Mouse (Mus musculus) central nervous system, embryonic 14 days (tissue): ENCODE results near the gene Gm18596. TPM values are rescaled to one million over a fixed set of nuclear protein-coding genes. Genes with fewer than 3 reads are reported as not detected.

ENCODE experiments used
- polyA plus RNA-seq: library from polyadenylated mRNA; depleted of rRNA; stranded (reverse); fragments of >200 nt; gene quantifications from 2 replicates; pipeline ENCODE4 v1.2.3, GENCODE M21; 2012; rRNA removed

The Gm18596 gene
- not detected in 2 replicates for polyA plus RNA-seq

DNA sequence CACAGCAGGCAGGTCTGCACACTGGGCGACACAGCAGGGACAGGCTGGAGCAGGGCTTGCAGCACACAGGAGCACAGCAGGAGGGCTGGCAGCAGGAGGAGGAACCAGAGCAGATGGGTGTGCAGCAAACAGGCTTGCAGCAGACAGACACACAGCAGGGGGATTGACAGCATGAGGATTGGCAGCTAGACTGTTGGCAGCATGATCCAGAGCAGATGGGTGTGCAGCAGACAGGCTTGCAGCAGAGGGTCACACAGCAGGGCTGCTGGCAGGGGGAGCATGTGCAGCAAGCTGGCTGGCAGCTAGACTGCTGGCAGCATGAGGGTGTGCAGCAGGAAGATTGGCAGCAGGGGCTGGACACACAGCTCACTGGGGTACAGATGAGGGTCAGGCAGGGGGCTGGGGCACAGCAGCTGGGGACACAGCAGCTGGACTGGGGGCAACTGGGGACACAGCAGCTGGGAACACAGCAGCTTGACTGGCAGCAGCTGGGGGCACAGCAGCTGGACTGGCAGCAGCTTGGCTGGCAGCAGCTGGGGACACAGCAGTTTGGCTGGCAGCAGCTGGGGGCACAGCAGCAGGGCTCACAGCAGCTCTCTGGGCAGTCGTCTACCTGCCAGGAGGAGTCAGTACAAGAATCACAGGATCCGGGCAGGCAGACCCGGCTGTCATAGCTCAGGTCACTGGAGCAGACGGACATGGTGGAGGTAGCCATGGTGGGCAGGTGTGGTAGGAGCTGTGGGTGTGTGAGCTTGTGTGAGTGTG, at the start of gene Gm18596:
Gene Gm18596, minus strand, starts transcription at position 715 of the 765 bp plus-strand sequence.

DNA sequence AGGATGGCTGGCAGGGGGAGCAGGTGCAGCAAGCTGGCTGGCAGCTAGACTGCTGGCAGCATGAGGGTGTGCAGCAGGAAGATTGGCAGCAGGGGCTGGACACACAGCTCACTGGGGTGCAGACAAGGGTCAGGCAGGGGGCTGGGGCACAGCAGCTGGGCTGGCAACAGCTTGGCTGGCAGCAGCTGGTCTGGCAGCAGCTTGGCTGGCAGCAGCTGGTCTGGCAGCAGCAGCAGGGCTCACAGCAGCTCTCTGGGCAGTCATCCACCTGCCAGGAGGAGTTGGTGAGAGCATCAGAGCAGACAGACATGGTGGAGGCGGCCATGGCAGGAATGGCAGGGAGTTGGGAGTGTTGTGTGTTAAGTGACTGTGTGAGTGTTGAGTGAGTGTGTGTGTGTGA, 45.4 kb upstream of the Gm18596 start, which contains the start of gene Gm7137:
Gene Gm7137, minus strand, starts transcription at position 325 of the 400 bp plus-strand sequence.

DNA sequence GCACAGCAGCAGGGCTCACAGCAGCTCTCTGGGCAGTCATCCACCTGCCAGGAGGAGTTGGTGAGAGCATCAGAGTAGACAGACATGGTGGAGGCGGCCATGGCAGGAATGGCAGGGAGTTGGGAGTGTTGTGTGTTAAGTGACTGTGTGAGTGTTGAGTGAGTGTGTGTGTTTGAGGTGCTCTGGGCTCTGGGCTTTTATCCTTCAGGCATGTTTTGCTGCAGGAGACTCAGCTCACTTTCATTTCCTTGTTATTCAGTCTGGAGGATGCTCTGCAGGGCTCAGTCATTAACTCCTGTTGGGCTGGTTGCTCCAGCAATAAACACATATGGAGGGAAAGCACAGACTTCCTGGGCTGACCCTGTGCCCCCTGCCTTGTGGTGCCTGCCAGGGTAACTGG, 40.0 kb upstream of the Gm18596 start, which contains the start of gene Gm3250:
Gene Gm3250, minus strand, starts transcription at position 101 of the 400 bp plus-strand sequence.

DNA sequence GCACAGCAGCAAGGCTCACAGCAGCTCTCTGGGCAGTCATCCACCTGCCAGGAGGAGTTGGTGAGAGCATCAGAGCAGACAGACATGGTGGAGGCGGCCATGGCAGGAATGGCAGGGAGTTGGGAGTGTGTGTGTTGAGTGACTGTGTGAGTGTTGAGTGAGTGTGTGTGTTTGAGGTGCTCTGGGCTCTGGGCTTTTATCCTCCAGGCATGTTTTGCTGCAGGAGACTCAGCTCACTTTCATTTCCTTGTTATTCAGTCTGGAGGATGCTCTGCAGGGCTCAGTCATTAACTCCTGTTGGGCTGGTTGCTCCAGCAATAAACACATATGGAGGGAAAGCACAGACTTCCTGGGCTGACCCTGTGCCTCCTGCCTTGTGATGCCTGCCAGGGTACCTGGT, 34.4 kb upstream of the Gm18596 start, which contains the start of gene Gm7138:
Gene Gm7138, minus strand, starts transcription at position 101 of the 400 bp plus-strand sequence.

DNA sequence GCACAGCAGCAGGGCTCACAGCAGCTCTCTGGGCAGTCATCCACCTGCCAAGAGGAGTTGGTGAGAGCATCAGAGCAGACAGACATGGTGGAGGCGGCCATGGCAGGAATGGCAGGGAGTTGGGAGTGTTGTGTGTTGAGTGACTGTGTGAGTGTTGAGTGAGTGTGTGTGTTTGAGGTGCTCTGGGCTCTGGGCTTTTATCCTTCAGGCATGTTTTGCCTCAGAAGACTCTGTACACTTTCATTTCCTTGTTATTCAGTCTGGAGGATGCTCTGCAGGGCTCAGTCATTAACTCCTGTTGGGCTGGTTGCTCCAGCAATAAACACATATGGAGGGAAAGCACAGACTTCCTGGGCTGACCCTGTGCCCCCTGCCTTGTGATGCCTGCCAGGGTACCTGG, 28.8 kb upstream of the Gm18596 start, which contains the start of gene Gm3238:
Gene Gm3238, minus strand, starts transcription at position 101 of the 400 bp plus-strand sequence.

DNA sequence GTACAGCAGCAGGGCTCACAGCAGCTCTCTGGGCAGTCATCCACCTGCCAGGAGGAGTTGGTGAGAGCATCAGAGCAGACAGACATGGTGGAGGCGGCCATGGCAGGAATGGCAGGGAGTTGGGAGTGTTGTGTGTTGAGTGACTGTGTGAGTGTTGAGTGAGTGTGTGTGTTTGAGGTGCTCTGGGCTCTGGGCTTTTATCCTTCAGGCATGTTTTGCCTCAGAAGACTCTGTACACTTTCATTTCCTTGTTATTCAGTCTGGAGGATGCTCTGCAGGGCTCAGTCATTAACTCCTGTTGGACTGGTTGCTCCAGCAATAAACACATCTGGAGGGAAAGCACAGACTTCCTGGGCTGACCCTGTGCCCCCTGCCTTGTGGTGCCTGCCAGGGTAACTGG, 17.1 kb upstream of the Gm18596 start, which contains the start of gene Gm3233:
Gene Gm3233, minus strand, starts transcription at position 101 of the 400 bp plus-strand sequence.

DNA sequence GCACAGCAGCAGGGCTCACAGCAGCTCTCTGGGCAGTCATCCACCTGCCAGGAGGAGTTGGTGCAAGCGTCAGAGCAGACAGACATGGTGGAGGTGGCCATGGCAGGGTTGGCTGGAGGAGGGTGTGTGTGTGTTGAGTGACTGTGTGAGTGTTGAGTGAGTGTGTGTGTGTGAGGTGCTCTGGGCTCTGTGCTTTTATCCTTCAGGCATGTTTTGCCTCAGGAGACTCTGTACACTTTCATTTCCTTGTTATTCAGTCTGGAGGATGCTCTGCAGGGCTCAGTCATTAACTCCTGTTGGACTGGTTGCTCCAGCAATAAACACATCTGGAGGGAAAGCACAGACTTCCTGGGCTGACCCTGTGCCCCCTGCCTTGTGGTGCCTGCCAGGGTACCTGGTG, 8.8 kb upstream of the Gm18596 start, which contains the start of gene Gm9736:
Gene Gm9736, minus strand, starts transcription at position 101 of the 400 bp plus-strand sequence.

DNA sequence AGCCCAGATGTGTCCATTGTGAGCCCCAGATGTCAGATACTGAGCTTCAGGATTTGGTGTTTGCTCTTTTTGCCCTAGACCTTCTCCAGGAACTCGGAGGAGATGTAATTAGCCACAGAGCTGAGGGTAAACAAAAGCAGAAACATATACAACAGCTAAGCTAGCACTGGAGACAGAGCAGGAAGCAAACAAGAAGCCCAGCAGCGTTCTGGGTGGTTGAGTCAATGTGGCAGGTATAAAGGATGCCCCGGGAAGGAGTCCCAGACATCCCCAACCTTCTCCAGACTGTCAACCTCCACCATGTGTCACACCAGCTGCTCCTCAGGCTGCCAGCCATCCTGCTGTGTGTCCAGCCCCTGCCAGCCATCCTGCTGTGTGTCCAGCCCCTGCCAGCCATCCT, 16.3 kb downstream of the Gm18596 start, which contains the start of gene Gm10100:
Gene Gm10100, plus strand, starts transcription at position 301 of the 400 bp plus-strand sequence.

DNA sequence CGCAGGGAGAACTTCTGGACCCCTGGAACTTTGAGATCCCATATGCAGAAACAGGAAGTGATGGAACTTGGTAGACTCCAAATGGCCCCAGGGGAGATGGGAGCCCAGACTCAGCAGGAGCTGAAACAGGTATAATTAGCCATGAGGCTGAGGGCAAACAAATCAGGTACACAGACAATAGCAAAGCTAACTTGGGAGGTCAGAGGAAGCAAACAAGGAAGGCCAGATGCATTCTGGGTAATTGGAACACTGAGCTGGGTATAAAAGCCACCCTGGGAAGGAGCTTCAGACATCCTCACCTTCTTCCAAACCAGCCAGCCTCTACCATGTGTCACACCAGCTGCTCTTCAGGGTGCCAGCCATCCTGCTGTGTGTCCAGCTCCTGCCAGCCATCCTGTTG, 22.1 kb downstream of the Gm18596 start, which contains the start of gene Krtap12-1:
Gene Krtap12-1, plus strand, starts transcription at position 301 of the 400 bp plus-strand sequence.

DNA sequence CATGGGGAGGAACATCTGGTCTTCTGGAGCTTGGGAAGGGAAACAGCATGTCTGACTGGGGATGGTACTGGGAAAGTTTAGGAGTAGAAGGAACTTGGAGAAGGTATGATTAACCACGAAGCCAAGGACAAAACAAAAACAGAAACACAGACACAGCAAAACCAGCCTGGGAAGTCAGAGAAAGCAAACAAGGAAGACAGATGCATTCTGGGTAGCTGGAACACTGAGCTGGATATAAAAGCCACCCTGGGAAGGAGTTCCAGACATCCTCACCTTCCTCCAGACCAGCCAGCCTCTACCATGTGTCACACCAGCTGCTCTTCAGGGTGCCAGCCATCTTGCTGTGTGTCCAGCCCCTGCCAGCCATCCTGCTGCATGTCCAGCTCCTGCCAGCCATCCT, 26.9 kb downstream of the Gm18596 start, which contains the start of gene Gm10142:
Gene Gm10142, plus strand, starts transcription at position 301 of the 400 bp plus-strand sequence.

DNA sequence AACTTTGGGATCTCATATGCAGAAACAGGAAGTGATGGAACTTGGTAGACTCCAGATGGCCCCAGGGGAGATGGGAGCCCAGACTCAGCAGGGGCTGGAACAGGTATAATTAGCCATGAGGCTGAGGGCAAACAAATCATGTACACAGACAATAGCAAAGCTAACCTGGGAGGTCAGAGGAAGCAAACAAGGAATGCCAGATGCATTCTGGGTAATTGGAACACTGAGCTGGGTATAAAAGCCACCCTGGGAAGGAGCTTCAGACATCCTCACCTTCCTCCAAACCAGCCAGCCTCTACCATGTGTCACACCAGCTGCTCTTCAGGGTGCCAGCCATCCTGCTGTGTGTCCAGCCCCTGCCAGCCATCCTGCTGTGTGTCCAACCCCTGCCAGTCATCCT, 31.3 kb downstream of the Gm18596 start, which contains the start of gene Gm10024:
Gene Gm10024, plus strand, starts transcription at position 301 of the 400 bp plus-strand sequence.

DNA sequence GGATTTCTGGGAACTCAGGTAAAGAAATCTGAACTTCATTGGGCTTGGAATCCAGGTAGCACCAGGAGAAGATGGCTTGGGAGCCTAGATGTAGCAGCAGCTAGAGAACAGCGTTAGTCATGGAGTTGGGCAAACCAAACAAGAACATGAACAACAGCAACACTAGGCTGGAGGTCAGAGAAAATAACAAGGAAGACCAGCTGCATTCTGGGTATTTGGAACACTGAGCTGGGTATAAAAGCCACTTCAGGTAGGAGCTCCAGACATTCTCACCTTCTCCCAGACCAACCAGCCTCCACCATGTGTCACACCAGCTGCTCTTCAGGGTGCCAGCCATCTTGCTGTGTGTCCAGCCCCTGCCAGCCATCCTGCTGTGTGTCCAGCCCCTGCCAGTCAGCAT, 36.1 kb downstream of the Gm18596 start, which contains the start of gene Gm10272:
Gene Gm10272, plus strand, starts transcription at position 301 of the 400 bp plus-strand sequence.

DNA sequence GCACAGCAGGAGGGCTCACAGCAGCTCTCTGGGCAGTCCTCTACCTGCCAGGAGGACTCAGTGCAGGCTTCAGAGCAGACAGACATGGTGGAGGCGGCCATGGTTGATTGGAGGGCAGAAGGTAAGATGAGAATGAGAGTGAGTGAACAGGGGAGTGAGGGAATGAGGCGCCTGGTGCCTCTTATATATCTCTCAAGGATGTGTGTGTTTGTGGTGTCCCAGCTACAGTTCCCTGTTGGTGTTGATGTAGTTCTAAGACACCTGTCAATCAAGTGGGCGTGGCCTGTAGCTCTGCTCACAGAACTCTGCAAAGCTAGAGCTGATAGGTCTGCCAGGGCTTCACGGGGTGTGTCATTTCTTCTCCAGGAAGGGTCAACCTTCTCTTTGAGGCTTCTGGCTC, 45.3 kb downstream of the Gm18596 start, which contains the start of gene Gm9508:
Gene Gm9508, minus strand, starts transcription at position 101 of the 400 bp plus-strand sequence.

Other genes starting within 250 kb of the Gm18596 start
- 38.4 and 40.6 TPM in 2 replicates for gene Fam207a, start 226.9 kb downstream of the Gm18596 start, polyA plus RNA-seq
- 1.8 and 2.0 TPM in 2 replicates for gene Itgb2, start 212.4 kb downstream of the Gm18596 start, polyA plus RNA-seq
- gene Pttg1ip, start 160.9 kb downstream of the Gm18596 start, polyA plus RNA-seq = 68.2 and 79.0 TPM in 2 replicates
- gene Sumo3, start 136.5 kb downstream of the Gm18596 start, polyA plus RNA-seq = 396 and 401 TPM in 2 replicates
- 97.1 and 120 TPM in 2 replicates for gene Gm49325, start 136.4 kb downstream of the Gm18596 start, polyA plus RNA-seq
- 63.3 and 68.8 TPM in 2 replicates for gene Ube2g2, start 120.4 kb downstream of the Gm18596 start, polyA plus RNA-seq
- gene Tspear, start 56.1 kb downstream of the Gm18596 start, polyA plus RNA-seq = 0.48 and 1.0 TPM in 2 replicates
- gene Gm19402, start 51.9 kb downstream of the Gm18596 start, polyA plus RNA-seq = not detected in 2 replicates
- gene Gm9508, start 45.4 kb downstream of the Gm18596 start, polyA plus RNA-seq = not detected in 2 replicates
- gene Gm10272, start 36.0 kb downstream of the Gm18596 start, polyA plus RNA-seq = not detected in 2 replicates
- gene Gm10024, start 31.2 kb downstream of the Gm18596 start, polyA plus RNA-seq = not detected in 2 replicates
- gene Gm10142, start 26.8 kb downstream of the Gm18596 start, polyA plus RNA-seq = not detected in 2 replicates
- not detected in 2 replicates for gene Krtap12-1, start 22.0 kb downstream of the Gm18596 start, polyA plus RNA-seq
- not detected in 2 replicates for gene Gm10100, start 16.2 kb downstream of the Gm18596 start, polyA plus RNA-seq
- not detected in 2 replicates for gene Gm9736, start 8.7 kb upstream of the Gm18596 start, polyA plus RNA-seq
- not detected in 2 replicates for gene Gm3233, start 17.0 kb upstream of the Gm18596 start, polyA plus RNA-seq
- gene Gm3238, start 28.7 kb upstream of the Gm18596 start, polyA plus RNA-seq = not detected in 2 replicates
- not detected in 2 replicates for gene Gm7138, start 34.3 kb upstream of the Gm18596 start, polyA plus RNA-seq
- gene Gm3250, start 39.9 kb upstream of the Gm18596 start, polyA plus RNA-seq = not detected in 2 replicates
- not detected in 2 replicates for gene Gm7137, start 45.6 kb upstream of the Gm18596 start, polyA plus RNA-seq
- gene Gm9639, start 52.4 kb upstream of the Gm18596 start, polyA plus RNA-seq = not detected in 2 replicates
- not detected in 2 replicates for gene Gm19668, start 56.5 kb upstream of the Gm18596 start, polyA plus RNA-seq
- not detected in 2 replicates for gene Gm9507, start 69.2 kb upstream of the Gm18596 start, polyA plus RNA-seq
- gene Gm2696, start 72.0 kb upstream of the Gm18596 start, polyA plus RNA-seq = not detected in 2 replicates
- not detected in 2 replicates for gene Krtap10-4, start 84.5 kb upstream of the Gm18596 start, polyA plus RNA-seq
- gene Krtap10-10, start 93.3 kb upstream of the Gm18596 start, polyA plus RNA-seq = not detected in 2 replicates
- gene Gm36176, start 104.2 kb upstream of the Gm18596 start, polyA plus RNA-seq = not detected in 2 replicates
- not detected in 2 replicates for gene Gm10318, start 110.2 kb upstream of the Gm18596 start, polyA plus RNA-seq
- gene Gm3285, start 119.3 kb upstream of the Gm18596 start, polyA plus RNA-seq = not detected in 2 replicates
- 7.8 and 8.8 TPM in 2 replicates for gene Lrrc3, start 159.9 kb upstream of the Gm18596 start, polyA plus RNA-seq
- 5.5 and 5.7 TPM in 2 replicates for gene Trpm2, start 227.9 kb upstream of the Gm18596 start, polyA plus RNA-seq
- gene 1810043G02Rik, start 235.9 kb upstream of the Gm18596 start, polyA plus RNA-seq = 56.4 and 61.4 TPM in 2 replicates